Mouse (Mus musculus): ENCODE results near the gene Usmg5. TPM values are rescaled to one million over a fixed set of nuclear protein-coding genes. Genes with fewer than 3 reads are reported as not detected.

Usmg5 gene
- polyA plus RNA-seq, 1 experiment from 2014 or later = 1,445 TPM

Other genes with a start within 250 kb of the Usmg5 start
- 18.3 and 19.2 TPM in 2 replicates for gene Ina, start 75.9 kb downstream of the Usmg5 start, polyA plus RNA-seq (2014; fragmentation: Nextera tagmentation; extraction: Ambion mirVana)
- 55.1 and 64.1 TPM in 2 replicates for gene Nt5c2, start 75.5 kb downstream of the Usmg5 start, polyA plus RNA-seq (2014; fragmentation: Nextera tagmentation; extraction: Ambion mirVana)
- 31.1 and 33.4 TPM in 2 replicates for gene Pcgf6, start 39.7 kb downstream of the Usmg5 start, polyA plus RNA-seq (2014; fragmentation: Nextera tagmentation; extraction: Ambion mirVana)
- gene Taf5, start 22.9 kb downstream of the Usmg5 start, polyA plus RNA-seq (2014; fragmentation: Nextera tagmentation; extraction: Ambion mirVana) = 8.3 and 8.8 TPM in 2 replicates
- gene Pdcd11, start 121 bp upstream of the Usmg5 start, polyA plus RNA-seq (2014; fragmentation: Nextera tagmentation; extraction: Ambion mirVana) = 11.7 and 12.6 TPM in 2 replicates
- 2.5 and 3.1 TPM in 2 replicates for gene Calhm2, start 47.6 kb upstream of the Usmg5 start, polyA plus RNA-seq (2014; fragmentation: Nextera tagmentation; extraction: Ambion mirVana)
- gene Calhm1, start 53.6 kb upstream of the Usmg5 start, polyA plus RNA-seq (2014; fragmentation: Nextera tagmentation; extraction: Ambion mirVana) = not detected in 2 replicates
- not detected in 2 replicates for gene Calhm3, start 67.1 kb upstream of the Usmg5 start, polyA plus RNA-seq (2014; fragmentation: Nextera tagmentation; extraction: Ambion mirVana)
- gene Neurl1a, start 88.2 kb upstream of the Usmg5 start, polyA plus RNA-seq (2014; fragmentation: Nextera tagmentation; extraction: Ambion mirVana) = 8.6 and 9.1 TPM in 2 replicates